Mouse (Mus musculus) heart, adult 2 months (tissue): Measurements from ENCODE around the gene Slc23a2.

Experiments
- CTCF ChIP-seq: fragments of 200-600 bp; IDR thresholded peaks from 2 replicates; pipeline ENCODE4 v1.8.1; 2022; ENCODE audit warnings: antibody characterized with exemption, mild to moderate bottlenecking, moderate library complexity
- EP300 ChIP-seq: fragments of 200-500 bp; IDR thresholded peaks from 2 replicates; pipeline ENCODE4 v1.6.1; 2011; ENCODE audit warnings: low read depth, low read length, control low read depth; ENCODE audit not compliant: insufficient read depth

DNA sequence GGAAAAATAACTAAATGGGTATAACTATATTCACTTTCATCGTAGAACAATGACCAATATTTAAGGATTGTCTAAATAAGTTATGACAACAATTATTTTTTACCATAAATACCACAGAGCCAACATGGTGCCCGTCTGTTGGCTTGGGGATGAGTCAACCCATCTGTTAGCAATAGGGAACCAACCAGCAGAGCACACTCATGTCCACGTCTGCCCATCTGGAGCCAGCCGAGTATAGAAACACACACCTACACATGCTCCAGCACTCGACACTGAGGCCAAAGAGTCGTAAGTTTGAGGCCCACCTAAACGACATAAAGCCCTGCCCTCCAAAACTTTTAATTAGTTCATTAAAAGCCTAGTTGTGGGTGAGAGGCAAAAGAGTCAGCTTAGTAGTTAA is 15.7 kb downstream of the Slc23a2 start:
- TF ChIP-seq CTCF (no peak), EP300 (no peak)
